Mouse (Mus musculus): ENCODE measurements around the gene Ppme1.

Gene Ppme1

DNA sequence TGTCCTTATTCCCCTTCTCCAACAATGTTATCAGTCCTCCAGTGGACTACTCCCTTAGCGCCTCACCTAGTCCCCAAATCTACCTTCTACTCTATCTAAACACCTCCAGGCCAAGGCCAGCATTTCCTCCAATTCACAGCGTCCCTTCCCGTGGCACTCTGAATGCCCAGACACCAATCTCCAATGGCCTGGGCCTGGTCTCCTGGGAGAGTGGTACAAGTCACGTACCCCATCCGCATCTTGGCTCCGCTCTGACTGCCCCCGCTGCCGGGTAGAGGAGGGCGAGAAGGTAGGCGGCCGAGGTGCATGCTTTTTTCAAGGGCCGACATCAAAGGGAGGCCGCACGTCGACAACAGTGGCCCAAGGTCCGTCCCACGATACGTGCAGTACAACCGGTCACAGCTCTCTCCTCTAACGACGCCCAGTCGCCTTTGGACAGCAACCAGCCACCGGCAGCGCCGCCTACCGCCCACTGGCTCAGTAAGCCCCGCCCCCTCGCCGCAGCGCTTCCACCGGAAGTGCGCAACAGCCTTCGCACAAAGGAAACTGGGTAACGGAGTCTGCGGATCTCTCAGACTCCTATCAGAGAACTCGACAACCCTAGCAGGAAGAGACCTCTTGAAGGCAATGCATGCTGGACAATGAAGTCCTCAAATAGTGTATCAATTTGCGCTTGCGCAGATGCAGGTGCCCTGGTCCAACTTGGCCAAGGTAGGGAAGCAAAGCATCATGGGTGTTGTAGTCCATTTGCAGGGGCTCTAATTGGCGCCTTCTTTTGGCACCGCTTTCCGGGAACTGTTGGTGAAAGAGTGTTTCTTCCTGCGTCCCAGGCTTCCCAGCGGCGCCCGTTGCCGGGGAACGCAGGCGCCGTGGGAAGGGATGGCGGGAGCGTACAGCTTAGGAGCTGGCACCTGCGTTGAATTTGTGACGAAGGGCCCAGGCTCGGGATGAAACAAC, at the start of gene Ppme1, which contains the start of gene C2cd3:
Gene Ppme1, minus strand, starts transcription at position 813 of the 957 bp plus-strand sequence.
Gene C2cd3, plus strand, starts transcription at position 739 of the 957 bp plus-strand sequence.
- in situ Hi-C loops (cut with MboI, MseI): loop anchor here (10.0 kb wide), 1 partner anchor 887 kb away; the partner anchor contains the start of gene Rps3

DNA sequence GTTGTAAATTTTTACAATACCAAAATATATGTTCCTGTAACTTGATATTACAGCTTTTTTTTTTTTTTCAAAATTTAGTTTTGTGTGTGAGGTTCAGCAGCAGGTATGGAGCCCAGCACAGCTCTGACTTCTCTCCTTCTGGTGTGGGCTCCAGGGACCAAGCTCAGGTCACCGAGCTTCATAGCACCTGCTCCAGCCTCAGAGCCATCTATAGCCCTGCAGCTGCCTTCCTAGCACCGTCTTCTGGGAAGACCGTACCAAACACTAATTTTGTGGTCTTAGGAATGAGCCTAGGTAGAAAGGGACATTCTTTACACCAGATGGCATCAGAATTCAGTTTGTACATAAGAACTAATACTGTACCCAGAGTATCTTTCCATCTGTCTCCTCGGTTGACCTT, 36.6 kb upstream of the Ppme1 start:
- in situ Hi-C loops (cut with MboI, MseI): no loop called here

DNA sequence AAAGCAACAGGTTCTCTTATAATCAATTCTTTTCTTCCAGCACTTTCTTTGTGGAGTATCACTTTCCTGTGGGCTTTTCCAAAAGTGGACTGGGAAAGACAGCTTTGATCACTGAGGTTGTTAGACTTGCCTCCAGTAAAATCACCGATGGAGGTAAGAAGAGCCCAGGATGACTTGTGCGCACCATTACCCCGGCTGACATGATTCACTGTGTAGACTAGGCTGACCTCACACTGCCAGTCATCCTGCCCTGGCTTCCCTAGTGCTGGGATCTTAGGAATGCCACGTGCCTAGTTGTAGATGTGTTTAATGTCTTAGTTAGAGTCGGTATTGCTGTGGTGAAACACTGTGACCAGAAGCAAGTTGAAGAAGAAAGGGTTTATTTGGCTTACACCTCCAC, 35.6 kb upstream of the Ppme1 start:
- in situ Hi-C loops (cut with MboI, MseI): no loop called here

DNA sequence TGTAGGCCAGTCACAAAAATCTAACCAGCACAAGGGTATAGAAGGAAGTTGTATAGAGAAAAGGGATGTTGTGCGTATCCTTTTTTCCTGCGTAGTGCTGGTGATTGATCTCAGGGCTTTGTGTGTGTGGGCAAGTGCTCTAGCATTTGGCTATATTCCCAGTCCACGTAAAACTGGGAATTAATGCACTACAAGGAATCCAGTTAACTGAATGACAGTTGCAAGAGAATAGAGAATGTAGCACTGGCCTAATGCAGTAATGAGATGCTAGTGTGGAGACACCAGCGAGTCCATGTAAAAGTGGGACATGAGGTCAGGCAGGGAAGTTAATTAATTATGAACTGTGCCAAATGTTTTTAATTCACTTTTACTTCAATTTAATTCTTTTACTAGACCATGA, 30.6 kb upstream of the Ppme1 start:
- in situ Hi-C loops (cut with MboI, MseI): no loop called here

DNA sequence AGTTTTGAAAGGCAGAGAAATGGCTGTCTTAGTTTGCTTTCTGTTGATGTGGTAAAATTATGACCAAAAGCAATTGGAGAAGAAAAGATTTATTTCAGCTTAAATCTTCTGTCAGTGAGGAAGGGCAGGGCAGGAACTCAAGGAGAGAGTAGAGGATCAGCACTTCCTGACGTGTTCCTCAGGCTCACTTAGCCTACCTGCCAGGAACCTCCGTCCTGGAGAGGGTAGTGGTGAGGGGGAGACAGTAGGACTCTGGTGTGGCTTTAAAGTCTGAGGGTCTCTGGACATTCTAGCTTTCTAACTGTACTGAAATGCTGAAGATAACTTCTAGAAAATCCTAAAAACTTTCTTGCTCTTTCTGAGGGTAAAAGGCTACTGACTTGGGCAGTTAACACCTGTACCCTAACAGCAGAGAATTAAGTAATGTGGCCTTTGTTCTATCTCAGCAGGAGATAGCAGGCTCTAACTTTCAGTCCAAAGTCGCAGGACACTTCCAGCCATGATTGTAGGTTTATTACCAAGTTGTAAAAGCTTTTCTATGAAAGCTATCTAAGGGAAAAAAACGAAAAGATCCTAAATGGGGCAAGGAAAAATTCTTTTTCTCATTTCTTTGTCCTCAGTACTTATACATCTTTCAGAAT, 28.9 kb upstream of the Ppme1 start:
- in situ Hi-C loops (cut with MboI, MseI): no loop called here

DNA sequence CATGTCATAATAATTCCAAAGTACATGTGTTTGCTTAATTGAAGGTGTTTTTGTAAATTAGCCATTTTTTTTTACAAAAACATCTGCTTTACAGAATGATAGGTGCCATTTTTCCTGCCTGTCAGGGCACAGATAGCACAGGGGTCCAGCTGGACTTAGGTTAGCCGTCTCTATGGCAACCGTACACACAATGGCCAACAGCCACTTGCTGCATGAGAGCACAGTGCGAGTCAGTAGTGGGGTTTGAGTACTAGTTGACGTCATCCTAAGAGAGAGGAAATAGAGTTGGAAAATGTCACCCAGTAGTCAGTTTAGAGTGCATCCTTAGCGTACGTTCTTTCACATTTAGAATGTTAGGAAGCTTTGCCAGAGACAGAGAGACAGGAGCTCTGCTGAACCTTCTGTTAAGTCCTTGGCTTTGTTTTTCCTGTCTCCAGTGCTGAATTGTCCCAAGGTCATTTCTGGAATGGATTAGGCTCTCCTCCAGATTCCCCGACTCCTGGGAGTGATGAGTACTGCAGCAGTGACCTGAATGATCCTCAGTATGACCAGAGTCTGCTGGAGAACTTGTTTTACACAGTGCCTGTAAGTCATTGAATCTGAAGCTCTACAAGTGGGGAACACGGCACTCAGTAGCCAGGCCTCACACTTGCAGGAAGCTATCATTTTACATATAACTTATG, 27.3 kb upstream of the Ppme1 start:
- in situ Hi-C loops (cut with MboI, MseI): no loop called here

DNA sequence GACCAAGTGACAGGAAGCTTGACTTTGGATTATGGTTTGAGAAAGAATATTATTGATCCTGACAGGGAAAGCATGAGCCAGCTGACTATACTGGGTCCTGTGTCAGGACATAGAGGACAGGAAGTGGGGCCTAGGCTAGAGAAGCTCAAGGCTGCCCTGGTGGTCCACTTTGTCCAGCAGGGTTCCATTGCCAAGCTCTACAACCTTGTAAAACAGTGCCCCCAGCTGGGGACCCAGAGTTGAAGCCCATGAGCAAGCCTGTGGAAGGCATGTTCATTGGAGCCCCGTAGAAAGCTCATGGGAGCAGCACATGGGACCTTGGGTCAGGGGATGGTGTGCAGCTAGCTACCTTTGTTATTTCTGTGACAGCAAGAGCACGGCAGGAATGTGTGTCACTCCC, 20.2 kb upstream of the Ppme1 start:
- in situ Hi-C loops (cut with MboI, MseI): no loop called here

DNA sequence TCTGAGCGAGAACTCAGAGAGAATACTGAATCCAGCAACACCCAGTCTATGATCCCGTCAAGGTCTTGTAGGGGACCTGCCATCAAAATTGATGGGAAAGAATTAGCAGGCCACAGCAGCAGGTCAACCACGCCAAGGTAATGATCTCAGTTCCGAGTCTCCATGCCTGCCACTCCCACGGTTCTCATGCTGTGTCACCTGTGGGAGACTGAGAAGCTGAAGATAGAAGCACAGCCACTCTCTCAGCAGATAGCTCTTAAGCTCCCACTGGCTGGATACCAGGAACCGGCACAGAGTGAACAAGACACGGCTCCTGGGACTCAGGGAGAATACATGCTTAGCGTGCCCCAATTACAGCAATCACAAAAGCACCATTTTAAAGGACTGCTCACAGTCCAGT, 18.1 kb upstream of the Ppme1 start:
- in situ Hi-C loops (cut with MboI, MseI): no loop called here

DNA sequence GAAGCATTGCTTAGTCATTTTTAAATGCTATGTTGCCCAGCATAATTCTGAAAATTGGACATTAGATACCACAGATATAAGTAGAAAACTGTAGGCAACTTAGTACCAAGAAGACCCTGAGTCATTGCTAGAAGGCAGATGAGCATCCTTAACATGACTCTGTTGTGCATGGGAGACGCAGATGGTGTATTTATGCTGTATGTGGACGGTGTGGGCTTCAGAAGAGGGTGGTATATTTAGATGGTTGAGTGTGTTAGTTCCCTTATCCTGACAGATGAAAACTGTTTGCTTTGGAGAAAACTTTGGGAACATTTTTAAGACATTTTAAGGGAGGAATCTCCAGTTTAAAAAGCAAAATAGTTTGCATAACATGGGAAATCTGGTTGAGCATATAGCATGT, 16.1 kb upstream of the Ppme1 start:
- in situ Hi-C loops (cut with MboI, MseI): no loop called here

DNA sequence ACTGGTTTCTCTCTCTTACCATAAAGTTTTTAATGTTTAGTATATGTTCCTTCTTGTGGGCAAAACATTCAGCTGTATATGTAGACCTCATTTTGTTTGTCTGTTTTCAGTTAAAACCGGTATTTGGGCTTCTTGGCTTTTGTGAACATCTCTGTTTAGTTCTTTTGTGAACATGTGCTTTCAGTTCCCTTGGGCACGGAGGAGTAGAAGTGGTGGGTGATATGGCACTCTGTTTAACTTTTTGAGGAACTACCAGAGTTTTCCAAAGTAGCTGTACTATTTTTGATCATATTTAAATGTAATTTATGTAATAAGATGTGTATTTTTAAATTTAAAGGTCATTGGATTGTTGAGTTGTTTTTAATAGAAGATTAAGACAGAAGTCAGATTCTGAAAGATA, 11.1 kb upstream of the Ppme1 start:
- in situ Hi-C loops (cut with MboI, MseI): no loop called here

DNA sequence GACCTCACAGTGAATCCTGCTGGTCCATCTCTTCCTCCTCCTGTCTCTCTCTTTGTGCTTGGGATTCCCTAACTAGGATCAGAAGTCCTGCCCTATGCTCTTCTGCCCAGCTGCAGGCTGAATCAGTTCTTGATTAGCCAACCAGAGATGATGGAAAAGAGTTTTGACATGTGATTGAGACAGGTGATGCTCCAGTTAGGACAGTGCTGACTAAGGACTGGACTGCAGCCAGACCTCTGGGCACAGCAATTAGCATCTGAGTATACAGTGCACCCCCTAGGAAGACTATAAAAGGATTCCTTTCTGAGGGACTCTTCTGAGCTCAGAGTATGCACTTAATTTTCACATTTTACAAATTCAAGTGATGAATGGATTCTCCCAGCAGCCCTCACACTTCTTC, 9.1 kb upstream of the Ppme1 start:
- in situ Hi-C loops (cut with MboI, MseI): no loop called here

DNA sequence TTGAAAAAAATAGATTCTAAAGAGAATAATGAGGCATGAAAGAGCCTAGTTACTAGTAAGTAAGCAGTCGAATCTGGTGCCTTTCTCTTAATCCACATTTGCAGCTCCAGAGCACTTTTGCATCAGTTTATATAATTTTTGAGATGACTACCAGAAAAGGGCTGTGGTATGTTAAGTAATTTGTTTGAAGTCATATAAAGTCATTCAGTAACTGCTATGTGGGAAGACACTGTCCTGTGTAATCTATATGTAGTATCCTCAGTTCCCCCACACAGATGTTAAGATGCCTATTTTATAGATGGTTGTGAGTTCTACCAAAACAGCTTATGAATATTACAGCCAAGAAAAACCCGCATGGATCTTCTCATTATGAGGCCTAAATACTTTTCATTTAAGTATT, 6.2 kb upstream of the Ppme1 start:
- in situ Hi-C loops (cut with MboI, MseI): loop anchor here (10.0 kb wide), 1 partner anchor 893 kb away; the partner anchor contains the start of gene Rps3

DNA sequence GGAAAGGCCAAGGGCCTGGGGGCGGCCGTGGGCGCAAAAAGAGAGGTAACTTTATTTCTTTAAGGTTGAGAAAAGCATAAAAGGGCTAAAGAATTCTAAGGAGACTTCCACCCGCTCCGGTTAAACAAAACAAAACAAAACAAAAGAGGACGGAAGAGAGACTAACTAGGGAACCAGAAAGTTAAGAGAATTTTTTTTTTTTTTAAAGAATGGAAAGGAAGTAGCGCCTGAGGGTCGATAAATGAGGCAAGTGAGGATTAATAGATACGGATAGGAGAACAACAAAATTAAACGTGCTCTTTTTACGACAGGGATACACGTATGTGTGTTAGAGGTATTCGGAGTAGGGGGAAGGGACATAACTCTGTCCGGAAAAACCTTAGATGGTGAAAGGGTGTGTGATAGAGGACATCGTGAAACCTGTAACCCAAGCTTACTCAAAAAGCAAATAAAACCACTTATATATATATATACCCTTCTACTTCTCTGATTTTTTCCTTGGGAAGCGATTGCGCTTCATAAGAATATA, 409 bp upstream of the Ppme1 start:
- in situ Hi-C loops (cut with MboI, MseI): loop anchor here (10.0 kb wide), 1 partner anchor 888 kb away; the partner anchor contains the start of gene Rps3

DNA sequence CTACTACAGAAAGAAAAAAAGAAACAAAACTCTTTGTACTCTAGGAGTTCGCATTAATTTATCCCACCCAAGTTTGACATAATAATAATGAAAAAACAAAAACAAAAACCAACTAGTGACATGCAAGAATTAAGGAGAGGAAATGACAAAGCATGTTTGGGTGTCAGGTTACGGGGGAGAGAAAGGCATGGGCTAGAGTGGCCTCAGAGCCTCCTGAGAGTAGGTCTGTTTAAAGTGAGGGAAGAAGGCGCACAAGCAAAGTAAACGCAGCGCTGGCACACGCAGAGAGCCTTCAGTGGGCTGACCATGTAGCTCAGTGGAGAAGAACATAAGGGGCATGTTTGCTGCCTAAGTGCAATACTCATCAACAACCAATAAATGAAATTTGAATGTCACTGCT, 7.2 kb downstream of the Ppme1 start:
- in situ Hi-C loops (cut with MboI, MseI): no loop called here

DNA sequence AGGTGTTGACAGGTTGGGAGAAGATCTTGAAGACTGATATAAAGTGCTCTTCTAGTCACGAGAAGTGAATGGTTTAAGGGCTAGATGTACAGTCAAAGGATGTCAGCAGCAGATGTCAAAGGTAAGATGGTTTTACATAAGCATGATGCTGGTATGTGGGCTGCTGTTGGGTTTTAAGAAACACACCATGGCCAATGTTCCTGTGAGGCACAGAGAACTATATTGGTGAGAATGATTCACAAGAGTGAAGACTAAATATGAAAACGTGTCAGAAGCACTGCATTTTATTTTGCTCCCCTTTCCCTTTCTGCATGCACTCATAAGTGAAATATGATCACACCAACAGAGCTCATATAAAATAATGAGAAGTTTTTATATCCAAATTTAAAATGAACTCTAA, 8.9 kb downstream of the Ppme1 start:
- in situ Hi-C loops (cut with MboI, MseI): no loop called here

DNA sequence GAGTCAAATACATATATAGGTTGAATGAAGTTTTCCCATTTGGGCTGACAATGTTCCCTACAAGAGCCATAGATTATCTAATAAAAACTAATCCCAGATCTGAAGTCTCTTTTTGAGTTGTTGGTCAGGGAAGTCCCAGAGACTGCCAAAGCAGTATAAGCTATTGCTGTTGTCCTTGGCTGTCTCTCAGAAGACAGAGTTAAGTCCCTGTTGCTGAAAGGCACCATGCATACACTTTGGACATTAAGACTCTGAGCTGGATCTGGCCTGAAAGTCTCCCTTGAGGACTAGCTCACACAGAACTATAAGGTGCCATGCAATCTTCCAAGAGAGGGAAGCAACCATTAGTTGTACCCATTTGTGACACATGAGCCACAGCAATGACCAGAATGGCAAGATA, 14.3 kb downstream of the Ppme1 start:
- in situ Hi-C loops (cut with MboI, MseI): no loop called here

DNA sequence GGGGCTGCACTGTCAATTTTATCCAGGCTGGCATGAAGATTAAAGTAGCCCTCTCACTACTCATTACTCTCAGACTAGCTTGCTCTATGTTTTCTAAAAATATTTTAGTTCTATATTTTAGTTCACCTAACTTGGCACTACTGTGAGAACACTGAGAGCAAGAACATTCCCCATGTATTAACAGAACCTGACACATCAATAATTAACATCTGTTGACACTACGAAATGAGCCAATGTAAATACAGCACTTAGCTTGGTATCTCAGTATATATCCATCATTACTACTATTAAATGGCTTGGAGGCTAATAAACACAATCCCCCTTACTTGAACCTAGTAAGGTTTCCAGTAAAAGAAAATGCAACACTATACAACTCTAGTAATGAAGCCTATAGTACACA, 15.3 kb downstream of the Ppme1 start:
- in situ Hi-C loops (cut with MboI, MseI): no loop called here

DNA sequence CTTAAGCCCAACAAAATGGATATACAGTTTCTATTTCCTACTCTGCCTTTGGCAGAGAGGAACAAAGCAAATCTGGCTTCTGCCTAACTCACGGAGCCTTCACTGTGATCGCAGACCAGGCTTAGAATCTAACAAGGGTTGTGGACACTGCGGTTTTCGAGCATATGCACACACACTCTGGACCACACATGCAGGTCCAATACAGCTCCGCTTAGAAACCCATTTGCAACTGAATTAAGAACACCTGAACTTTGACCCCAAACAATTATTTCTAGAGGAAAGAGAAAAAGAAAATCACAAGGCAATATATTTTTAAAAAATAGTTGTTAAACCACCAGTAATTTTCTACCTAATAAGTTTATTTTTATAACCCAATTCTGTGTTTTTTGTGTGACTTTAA, 15.8 kb downstream of the Ppme1 start:
- in situ Hi-C loops (cut with MboI, MseI): no loop called here

DNA sequence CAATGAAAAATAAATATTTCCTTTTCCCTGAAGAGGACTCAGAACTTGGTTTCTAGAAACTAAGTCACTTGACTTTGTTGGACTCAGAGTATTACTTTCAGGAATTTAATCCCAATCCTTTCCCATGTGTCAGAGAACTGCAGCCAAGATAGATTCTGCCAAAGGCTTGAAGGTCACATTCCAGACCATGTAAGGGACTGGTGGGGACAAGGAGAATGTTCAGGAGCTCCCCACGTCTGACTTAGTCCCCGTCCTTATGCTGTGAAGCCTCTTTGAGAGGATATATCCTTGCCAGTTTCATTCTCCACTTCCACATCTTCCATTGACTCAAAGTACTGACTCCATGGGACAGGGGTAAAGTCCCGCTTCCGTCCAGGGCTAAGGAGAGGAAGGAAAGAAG, 17.1 kb downstream of the Ppme1 start:
- in situ Hi-C loops (cut with MboI, MseI): no loop called here

DNA sequence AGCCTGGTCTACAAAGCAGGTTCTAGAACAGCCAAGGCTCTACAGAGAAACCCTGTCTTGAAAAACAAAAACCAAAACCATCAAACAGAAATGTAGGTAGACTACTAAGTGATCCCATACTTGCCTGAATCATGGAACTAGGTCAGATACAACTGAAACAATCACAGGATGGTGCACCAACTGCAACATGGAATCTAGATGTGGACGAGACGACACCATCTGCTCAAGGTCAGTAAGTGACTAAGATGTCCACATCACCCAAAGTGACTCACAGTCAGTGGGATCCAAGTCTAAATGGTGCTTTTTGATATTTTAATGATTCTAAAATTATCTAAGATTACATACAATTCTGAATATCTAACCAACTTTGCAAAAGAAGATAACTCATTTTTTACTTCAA, 36.2 kb downstream of the Ppme1 start:
- in situ Hi-C loops (cut with MboI, MseI): no loop called here

DNA sequence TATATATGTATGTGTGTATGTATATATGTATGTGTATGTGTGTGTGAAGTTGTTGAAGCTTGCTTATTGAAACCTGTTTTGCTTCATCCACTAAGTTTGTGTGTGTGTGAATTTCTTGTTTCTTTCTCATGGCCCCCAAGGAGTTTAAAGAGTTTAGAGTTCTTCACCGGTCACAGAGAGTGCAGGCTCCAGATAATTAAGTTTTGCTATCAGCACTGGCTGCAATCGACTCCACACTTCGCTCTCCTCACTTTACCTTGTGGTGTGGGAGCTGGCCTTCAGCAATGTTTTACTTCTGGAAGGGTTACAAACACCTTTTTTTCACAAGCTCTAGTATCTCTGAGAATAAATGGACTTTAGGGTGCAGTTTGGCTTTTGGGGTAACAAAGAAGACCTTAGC, 40.8 kb downstream of the Ppme1 start:
- in situ Hi-C loops (cut with MboI, MseI): no loop called here

DNA sequence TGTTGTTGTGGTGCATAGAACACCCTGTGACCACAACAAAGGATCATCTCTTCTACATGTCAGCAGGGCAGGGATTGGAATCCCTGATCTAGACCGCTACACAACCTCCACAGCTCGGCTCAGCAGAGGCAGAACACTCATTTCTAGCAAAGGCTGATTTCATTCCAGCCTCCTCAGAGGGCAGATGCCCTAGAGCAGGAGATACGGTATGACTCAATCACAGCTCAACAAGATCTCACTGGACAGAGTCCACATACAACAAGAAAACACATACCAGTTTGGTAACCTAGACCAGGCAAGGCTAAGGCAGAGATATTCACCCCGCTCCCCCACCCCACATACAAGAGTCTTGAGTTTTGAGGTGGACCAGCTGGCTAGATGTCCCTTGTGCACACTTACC, 43.5 kb downstream of the Ppme1 start:
- in situ Hi-C loops (cut with MboI, MseI): no loop called here
